Mouse (Mus musculus): ENCODE measurements at regions not wholly inside any gene's neighbourhood (a gene's known extent, or its start where the extent isn't known, plus 50 kb on each side); places are given as distances from the start of the nearest gene placed in this dataset.
"Not testable (repeated sequence)": the region's sequence is repeated elsewhere in the genome, so short reads cannot be mapped to it uniquely, and the experiment has no call there.

DNA sequence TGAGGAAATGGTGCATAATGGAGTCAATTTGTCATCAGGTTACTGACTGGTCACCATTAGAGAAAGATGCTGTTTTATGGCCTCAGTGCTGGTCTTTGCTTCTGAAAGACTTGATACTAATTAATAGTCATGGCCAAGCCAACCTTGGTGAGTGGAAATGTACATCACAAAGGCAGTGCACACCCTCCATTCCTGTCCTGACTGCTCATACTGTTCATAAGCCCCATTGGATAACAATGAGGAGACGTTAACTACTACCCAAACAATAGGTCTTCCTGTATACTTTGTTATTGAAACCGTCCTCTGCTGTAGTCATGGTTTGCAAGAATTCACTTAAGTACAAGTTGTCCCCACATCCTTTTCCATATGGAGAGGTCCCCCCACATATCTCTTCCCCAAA, 605.8 kb upstream of the Slc35b3 start:
- no peak for DNase-seq (ENCODE audit: low read depth)

GRCm38 (mm10) chr13:39537724-39538440, 577.2 kb upstream of the Slc35b3 start:
- DNase-seq (ENCODE audit: low read depth), result no peak

GRCm38 (mm10) chr13:39526469-39526868, 565.8 kb upstream of the Slc35b3 start:
- peak; percentile 24 for DNase-seq (ENCODE audit: low read depth)

DNA sequence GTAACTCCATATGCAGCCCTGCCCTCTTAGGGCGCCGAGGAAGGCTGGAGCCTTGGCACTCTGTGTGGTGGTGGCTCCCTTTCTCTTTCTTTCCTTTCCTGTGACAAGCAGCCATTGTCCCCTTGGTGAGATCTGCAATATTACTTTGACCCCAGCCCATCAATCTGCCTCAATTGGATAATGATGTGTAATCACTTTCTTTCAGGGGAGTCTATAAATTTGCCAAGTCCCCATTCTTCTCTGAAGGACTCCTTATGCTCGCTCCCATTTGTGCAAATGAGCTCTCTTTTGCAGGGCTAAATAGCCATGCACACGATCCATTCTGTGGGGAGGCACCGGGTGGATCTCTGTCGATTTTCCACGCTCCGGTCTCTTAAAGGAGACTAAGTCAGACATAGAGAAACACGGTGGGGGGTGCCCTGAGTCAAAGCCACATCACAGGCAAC, 563.2 kb upstream of the Slc35b3 start:
- DNase-seq (ENCODE audit: low read depth), result no peak

DNA sequence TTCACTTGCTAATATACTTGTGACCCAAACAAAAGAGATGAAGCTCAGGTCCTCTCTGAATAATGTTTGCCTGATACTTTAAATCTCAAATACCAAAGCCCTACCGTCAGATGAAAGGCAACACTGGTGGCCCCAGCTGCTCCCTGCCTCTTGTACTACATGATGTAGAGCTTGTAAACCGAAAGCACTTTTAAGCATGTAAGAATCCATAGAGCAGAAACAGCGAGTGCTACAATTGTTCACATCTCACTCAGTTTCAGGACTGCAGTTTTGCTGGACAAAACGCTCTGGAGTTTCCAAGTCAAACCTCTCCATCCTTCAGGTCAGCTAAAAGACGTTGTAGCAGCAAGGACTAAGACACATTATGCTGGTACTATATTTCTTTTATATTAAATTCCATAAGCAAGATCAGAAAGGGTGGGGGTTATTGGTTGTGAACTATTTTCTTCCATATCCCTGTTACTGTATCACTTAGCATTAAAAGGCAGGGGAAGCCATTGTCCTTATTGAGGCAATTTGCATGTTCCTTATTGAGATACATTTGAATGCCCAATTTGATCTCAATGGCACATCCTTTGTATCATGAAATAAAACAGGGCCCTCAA, 562.7 kb upstream of the Slc35b3 start:
- no peak for DNase-seq (ENCODE audit: low read depth)

- DNase-seq (ENCODE audit: low read depth), result no peak
Measured at GRCm38 (mm10) chr13:39520846-39521245, 560.2 kb upstream of the Slc35b3 start.

- no peak for DNase-seq (ENCODE audit: low read depth)
Measured at GRCm38 (mm10) chr13:39516106-39516505, 555.4 kb upstream of the Slc35b3 start.

- DNase-seq (ENCODE audit: low read depth), result peak; percentile 11
Measured at GRCm38 (mm10) chr13:39489806-39490205, 529.1 kb upstream of the Slc35b3 start.

DNA sequence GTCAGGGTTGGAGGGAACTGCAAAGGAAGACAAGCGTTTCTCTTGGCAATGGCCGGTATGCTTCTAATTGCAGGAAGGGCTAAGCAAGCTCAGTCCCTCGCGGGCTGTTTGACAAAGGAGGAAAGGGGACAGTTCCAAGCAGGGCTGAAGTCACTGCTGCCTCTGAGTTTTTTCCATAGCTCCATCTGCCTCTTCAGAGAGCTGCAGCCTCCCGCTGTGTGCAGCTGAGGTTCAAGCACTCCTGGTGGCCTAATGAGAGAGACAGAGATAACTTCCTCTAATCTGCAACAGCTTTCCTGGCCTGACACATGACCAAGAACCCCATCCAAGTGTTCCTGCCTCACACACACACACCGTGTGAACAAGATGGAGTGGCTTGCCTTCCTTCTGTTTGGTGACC, 511.9 kb upstream of the Slc35b3 start:
- no peak for DNase-seq (ENCODE audit: low read depth)

GRCm38 (mm10) chr13:39441799-39442198, 481.1 kb upstream of the Slc35b3 start:
- DNase-seq (ENCODE audit: low read depth), result peak; percentile 11

- DNase-seq (ENCODE audit: low read depth), result peak; percentile 52
Measured at GRCm38 (mm10) chr13:39440907-39441306, 480.2 kb upstream of the Slc35b3 start.

DNA sequence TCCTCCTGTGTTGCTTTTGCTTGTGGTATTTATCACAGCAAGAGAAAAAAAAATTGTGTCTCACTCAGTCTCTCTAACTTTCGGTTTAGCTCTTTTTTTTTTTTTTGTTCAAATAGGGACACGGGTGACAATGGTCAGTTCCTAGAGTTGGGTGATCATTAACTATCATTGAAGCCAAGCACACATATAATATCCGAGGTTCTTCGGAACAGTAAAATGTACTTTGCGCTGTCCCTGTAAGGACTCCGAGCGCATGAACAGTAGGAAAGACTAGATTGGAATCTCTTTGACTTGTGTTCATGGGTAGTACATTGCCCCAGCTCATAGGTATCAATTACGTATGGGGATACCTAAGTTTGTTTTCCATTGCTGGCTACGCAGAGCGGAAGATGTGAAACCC, 479.7 kb upstream of the Slc35b3 start:
- DNase-seq (ENCODE audit: low read depth), result no peak

DNA sequence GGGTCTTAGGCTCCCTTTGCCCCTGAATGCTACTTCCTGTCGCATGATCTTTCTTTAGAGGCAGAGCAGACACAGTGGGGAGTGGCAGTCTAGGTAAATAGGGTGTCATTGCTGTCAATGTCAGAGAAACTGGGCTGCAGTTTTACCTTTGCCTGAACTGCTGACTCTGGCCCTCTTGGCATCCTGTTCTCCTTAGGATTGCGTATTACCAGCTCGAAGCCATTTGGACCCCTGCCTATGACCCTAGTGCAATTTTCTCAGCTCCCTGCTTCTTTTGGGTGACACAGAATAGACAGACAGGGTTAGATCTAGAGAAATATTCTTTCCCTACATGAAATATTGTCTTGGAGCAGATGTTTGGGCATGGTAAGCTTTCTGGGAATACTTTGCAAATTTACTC, 467.3 kb upstream of the Slc35b3 start:
- DNase-seq (ENCODE audit: low read depth), result no peak

DNA sequence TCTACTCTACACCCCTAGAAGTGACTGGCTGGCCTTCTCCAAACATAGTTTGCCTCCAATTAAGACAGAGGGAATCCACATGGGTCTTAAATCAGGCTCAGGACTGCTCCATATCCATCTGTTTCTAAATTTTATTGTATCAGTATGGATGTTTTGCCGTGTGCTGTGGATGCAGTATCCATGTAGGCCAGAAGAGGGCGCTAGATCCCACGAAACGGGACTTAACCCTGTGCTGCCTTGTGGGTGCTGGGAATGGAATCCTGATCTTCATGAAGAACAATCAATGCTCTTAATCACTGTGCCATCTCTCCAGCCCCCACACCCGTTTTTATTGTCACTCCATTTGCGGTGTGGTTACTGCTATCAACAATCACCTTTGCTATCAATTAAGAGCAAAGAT, 465.3 kb upstream of the Slc35b3 start:
- no peak for DNase-seq (ENCODE audit: low read depth)

GRCm38 (mm10) chr13:39418127-39418526, 457.5 kb upstream of the Slc35b3 start:
- DNase-seq (ENCODE audit: low read depth), result no peak

- DNase-seq (ENCODE audit: low read depth), result no peak
Measured at GRCm38 (mm10) chr13:39411471-39412251, 451.0 kb upstream of the Slc35b3 start.

- DNase-seq (ENCODE audit: low read depth), result no peak
Measured at GRCm38 (mm10) chr13:39392589-39392988, 431.9 kb upstream of the Slc35b3 start.

- not testable (repeated sequence) for DNase-seq (ENCODE audit: low read depth)
Measured at GRCm38 (mm10) chr13:39392151-39392550, 431.5 kb upstream of the Slc35b3 start.

GRCm38 (mm10) chr13:39376677-39377076, 416.0 kb upstream of the Slc35b3 start:
- DNase-seq (ENCODE audit: low read depth), result no peak

GRCm38 (mm10) chr13:39376269-39376668, 415.6 kb upstream of the Slc35b3 start:
- no peak for DNase-seq (ENCODE audit: low read depth)

- DNase-seq (ENCODE audit: low read depth), result no peak
Measured at GRCm38 (mm10) chr13:39372565-39372964, 411.9 kb upstream of the Slc35b3 start.

- DNase-seq (ENCODE audit: low read depth), result peak; percentile 43
Measured at GRCm38 (mm10) chr13:39363637-39364036, 403.0 kb upstream of the Slc35b3 start.

- DNase-seq (ENCODE audit: low read depth), result no peak
Measured at GRCm38 (mm10) chr13:39362536-39362935, 401.9 kb upstream of the Slc35b3 start.

Measured in 416B (cell line).